Mouse (Mus musculus): ENCODE measurements around the gene Zfp512b.

Gene Zfp512b

GRCm38 (mm10) chr2:181573961-181574360, 18.6 kb downstream of the Zfp512b start:
- DNase-seq (ENCODE audit: extremely low read depth, low read depth), result no peak

GRCm38 (mm10) chr2:181572921-181573920, 19.4 kb downstream of the Zfp512b start:
- DNase-seq (ENCODE audit: extremely low read depth, low read depth), result no peak

DNA sequence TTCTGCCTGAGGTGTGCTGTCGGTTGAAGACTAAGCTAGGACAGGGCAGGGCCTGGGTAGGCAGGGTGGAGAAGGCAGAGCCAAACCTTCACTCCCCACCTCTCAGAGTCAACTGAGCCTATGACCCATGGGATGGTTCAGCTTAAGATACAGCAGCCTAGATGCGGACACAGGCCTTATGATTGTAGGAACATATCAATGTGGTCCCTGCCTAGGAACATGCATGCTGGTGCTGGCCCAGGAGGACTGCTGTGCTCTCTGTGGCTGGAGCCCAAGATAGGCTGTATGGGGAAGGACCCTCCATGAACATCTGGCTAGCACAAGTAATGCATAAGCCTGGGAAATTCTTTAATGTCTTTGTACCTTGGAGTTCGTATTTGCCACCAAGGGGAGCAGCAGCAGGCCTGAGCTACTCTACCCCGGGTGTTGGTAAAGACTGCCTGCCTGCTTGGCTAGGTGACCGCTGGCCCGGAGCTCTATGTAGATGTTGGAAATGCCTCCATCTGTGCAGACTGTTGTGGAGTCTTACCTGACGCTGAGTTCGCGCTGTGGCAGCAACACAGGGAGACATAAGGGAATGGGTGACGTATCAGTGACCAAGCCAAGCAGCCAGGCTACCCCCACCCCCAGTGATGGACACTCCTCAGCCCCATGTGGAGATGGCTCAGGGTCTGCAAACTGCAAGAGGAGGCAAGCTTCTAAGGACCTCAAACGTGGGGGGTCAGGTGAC, 20.5 kb downstream of the Zfp512b start:
- DNase-seq (ENCODE audit: extremely low read depth, low read depth), result no peak

DNA sequence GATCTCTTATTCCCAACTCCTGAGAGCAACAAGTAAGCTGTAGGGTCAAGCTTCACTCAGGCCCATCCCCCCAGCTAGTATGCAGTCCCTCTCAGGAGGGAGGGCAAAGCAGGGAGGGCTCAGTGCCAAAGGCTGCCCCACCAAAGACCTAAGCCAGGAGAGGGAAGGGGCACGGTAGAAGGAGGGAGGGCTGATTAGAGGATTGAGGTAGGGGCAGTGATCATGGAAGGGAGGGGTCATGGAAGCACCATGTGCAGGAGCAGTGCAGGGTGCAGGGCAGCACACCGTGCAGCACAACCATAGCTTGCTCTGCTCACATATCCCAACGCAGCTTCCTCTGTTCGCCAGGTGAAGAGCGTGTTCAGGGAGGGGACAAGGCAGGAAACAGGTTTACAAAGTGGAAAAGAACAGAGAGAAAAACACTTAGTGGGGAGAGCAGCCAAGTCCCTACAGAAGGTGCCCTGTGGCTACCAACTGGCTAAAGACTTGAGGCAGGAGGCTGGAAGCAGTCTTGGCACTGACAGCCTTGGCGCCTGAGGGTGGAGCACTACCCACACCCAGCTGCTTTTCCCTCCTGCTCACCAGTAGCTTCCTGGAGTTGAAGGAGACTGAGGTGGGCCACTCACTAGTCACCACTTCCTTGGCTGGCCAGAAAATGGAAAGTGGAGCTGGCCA, 21.5 kb downstream of the Zfp512b start:
- no peak for DNase-seq (ENCODE audit: extremely low read depth, low read depth)

GRCm38 (mm10) chr2:181570375-181570774, 22.2 kb downstream of the Zfp512b start:
- DNase-seq (ENCODE audit: extremely low read depth, low read depth), result no peak

DNA sequence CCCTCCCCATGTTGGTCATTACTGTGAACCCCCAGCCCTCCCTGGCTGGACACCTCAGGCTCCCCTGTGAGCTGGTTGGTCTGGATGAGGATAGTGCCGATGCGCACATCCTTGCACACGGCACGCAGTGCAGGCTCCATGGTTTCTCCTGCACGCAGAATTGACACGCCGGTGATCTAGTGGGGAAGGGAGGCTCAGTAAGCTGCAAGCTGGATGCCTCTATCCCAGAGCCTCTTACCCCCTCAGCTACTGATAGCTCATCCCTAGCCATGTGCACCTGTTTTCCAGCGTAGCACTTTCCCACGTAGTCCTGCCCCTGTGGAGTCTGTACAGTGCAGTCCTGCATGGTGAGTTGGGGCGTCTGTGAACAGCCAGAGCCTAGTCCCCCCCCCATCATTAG, 22.7 kb downstream of the Zfp512b start:
- DNase-seq (ENCODE audit: extremely low read depth, low read depth), result no peak

DNA sequence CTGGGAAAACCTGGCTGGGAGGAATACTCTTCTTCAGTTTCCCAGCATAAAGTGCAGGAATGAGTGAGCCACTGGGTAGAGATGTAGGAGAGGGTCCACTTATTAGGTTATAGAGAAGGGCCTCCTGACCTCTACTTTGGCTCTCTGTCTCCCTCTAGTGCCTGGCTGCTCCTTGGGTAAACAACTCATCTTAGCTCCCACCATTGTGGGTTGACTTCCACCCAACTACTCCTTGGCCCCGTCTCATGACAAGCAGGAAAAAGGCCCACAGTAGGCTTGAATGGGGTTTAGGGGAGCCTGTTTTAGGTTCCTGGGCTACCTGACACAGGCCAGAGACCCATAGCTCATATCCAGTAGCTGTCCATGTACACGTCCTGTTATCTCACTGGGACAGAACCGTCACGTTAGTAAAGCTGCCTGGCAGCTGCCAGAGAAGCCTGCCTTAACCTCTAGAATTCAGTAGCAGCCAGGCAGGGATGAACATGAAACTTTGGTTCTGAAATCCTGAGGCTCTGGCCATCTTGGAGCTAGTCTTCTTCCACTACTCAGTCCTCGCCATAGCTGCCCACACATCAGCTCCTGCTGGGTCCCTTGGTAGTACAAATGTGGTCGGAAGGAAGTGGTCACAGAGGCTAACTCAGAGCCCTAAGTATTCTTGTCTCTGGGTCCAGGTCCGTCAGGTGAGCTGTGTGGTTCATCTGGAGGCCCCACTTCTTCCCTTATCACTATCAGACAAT, 24.2 kb downstream of the Zfp512b start:
- no peak for DNase-seq (ENCODE audit: extremely low read depth, low read depth)

- DNase-seq (ENCODE audit: extremely low read depth, low read depth), result no peak
Measured at GRCm38 (mm10) chr2:181567338-181567737, 25.3 kb downstream of the Zfp512b start.

- DNase-seq (ENCODE audit: extremely low read depth, low read depth), result no peak
Measured at GRCm38 (mm10) chr2:181553772-181554171, 38.8 kb downstream of the Zfp512b start.

- DNase-seq (ENCODE audit: extremely low read depth, low read depth), result no peak
Measured at GRCm38 (mm10) chr2:181550233-181550632, 42.4 kb downstream of the Zfp512b start.

GRCm38 (mm10) chr2:181548682-181549081, 43.9 kb downstream of the Zfp512b start:
- no peak for DNase-seq (ENCODE audit: extremely low read depth, low read depth)

GRCm38 (mm10) chr2:181548227-181548626, 44.4 kb downstream of the Zfp512b start:
- DNase-seq (ENCODE audit: extremely low read depth, low read depth), result no peak

GRCm38 (mm10) chr2:181546142-181546541, 46.5 kb downstream of the Zfp512b start:
- no peak for DNase-seq (ENCODE audit: extremely low read depth, low read depth)

DNA sequence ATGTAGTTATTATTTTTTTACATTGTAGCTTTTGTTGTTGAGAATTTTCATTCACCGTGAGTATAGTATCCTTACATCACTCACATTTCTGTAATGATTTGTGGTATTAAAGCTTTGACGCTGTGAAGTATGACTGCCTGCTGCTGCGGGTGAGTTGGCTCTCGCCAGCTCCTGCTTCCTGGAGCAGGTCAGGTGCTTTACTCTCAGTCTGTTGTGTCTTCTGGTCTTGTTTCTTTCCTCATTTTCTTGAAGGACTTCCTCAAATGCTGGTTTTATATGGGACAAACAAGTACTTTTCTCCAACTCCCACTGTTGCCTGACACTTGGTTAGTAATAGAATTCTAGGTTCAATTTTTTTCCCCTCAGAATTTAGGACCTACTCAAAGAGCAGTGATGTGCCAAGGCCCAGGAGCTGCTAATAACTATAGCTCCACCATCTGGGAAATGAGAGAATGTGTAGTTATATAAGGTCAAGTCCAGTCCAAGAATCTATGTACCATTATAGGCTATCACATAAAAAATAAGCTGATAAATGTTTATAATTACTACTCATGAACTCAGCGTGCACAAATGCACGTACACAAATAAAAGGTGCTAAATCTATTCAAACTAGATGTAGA, 50.7 kb downstream of the Zfp512b start:
- DNase-seq (ENCODE audit: extremely low read depth, low read depth), result no peak

DNA sequence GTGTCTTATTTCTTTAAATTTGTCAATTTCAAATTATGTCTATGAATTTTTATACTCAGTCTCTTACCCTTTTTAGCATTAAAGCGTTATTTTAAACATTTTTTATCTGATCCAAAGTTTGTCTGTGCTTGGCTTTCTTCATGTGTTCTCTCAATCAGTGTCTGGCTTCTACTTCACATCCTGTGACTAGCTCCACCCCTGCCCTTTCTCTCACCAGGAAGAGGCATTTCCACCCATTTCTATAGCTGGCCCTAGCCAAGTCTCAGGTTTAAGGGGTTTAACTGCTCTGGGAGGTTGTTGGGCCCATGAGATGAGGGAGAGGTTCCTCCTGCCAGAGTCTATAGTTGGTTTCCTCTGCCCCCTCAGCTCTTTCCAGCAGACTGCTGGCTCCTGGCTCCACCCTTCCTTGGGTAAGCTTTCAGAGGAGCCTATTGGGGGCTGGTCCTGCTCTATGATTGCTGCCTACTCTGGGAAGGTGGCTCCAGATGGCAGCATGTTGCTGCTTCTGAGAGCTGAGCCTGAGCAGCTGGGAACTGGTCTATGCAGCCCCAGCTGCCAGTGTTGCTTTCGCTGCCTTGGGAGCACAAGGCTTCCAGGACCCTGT, 55.1 kb downstream of the Zfp512b start:
- DNase-seq (ENCODE audit: extremely low read depth, low read depth), result no peak

- DNase-seq (ENCODE audit: extremely low read depth, low read depth), result no peak
Measured at GRCm38 (mm10) chr2:181536410-181536809, 56.2 kb downstream of the Zfp512b start.

GRCm38 (mm10) chr2:181532589-181532988, 60.0 kb downstream of the Zfp512b start:
- DNase-seq (ENCODE audit: extremely low read depth, low read depth), result no peak
